Mouse (Mus musculus) liver, embryonic 11.5 days (tissue): Measurements from ENCODE around the gene Il1a. TPM values are rescaled to one million over a fixed set of nuclear protein-coding genes. Genes with fewer than 3 reads are reported as not detected.

Experiments used
- ATAC-seq: fragments of 200-750 bp; cut with Nextera tagmentation; replicated peaks from 2 replicates; pipeline ENCODE4 v1.8.0; 2017; ENCODE audit warnings: moderate number of reproducible peaks, mild to moderate bottlenecking, moderate TSS enrichment, moderate library complexity; ENCODE audit not compliant: low FRiP score
- DNase-seq: peaks from one replicate; pipeline ENCODE4 v3.0.0-alpha.2; 2017; ENCODE audit warnings: low spot score
- H3K27ac ChIP-seq: fragments of 300-500 bp; sonication (generic); 2 replicates; pipeline ENCODE4 v1.5.1; 2014; ENCODE audit warnings: mild to moderate bottlenecking, low read depth, low read length, control low read depth
- H3K27me3 ChIP-seq: fragments of 300-500 bp; sonication (generic); replicated peaks from 2 replicates; pipeline ENCODE4 v1.6.1; 2014; ENCODE audit warnings: low read length, mixed read lengths; ENCODE audit not compliant: control insufficient read depth, insufficient read depth
- H3K36me3 ChIP-seq: fragments of 300-500 bp; sonication (generic); 2 replicates; pipeline ENCODE4 v1.6.1; 2014; ENCODE audit warnings: mild to moderate bottlenecking, low read length, moderate library complexity, mixed read lengths; ENCODE audit not compliant: control insufficient read depth, insufficient read depth
- H3K4me1 ChIP-seq: fragments of 300-500 bp; sonication (generic); replicated peaks from 2 replicates; pipeline ENCODE4 v1.6.1; 2014; ENCODE audit warnings: low read length, mixed read lengths; ENCODE audit not compliant: control insufficient read depth, insufficient read depth
- H3K4me2 ChIP-seq: fragments of 300-500 bp; sonication (generic); 2 replicates; pipeline ENCODE4 v1.6.1; 2014; ENCODE audit warnings: mild to moderate bottlenecking, control low read depth, moderate library complexity
- H3K4me3 ChIP-seq: fragments of 300-500 bp; sonication (generic); 2 replicates; pipeline ENCODE4 v1.5.1; 2014; ENCODE audit warnings: low read depth, low read length, control low read depth
- H3K9ac ChIP-seq: fragments of 300-500 bp; sonication (generic); 2 replicates; pipeline ENCODE4 v1.6.1; 2014; ENCODE audit warnings: low read depth, low read length, control low read depth
- H3K9me3 ChIP-seq: fragments of 300-500 bp; sonication (generic); 2 replicates; pipeline ENCODE4 v1.6.1; 2016; ENCODE audit warnings: low read length, inconsistent platforms, mixed read lengths; ENCODE audit not compliant: control insufficient read depth
- WGBS: fragments of 180-500 bp; shearing (Covaris S2); extraction: QIAGEN DNeasy Blood & Tissue Kit; methylation state at CpG from one replicate; pipeline ENCODE4 v1.1.7; 2014; 5-methylcytosine and 5-hydroxymethylcytosine counted together
- polyA plus RNA-seq: library from polyadenylated mRNA; unstranded; fragments of >200 nt; fragmentation: Nextera tagmentation; extraction: Ambion mirVana; gene quantifications from 2 replicates; pipeline ENCODE4 v1.2.1, GENCODE M21; 2014

Il1a gene
- polyA plus RNA-seq, 1 experiment from 2014 or later: 2.2 TPM

DNA sequence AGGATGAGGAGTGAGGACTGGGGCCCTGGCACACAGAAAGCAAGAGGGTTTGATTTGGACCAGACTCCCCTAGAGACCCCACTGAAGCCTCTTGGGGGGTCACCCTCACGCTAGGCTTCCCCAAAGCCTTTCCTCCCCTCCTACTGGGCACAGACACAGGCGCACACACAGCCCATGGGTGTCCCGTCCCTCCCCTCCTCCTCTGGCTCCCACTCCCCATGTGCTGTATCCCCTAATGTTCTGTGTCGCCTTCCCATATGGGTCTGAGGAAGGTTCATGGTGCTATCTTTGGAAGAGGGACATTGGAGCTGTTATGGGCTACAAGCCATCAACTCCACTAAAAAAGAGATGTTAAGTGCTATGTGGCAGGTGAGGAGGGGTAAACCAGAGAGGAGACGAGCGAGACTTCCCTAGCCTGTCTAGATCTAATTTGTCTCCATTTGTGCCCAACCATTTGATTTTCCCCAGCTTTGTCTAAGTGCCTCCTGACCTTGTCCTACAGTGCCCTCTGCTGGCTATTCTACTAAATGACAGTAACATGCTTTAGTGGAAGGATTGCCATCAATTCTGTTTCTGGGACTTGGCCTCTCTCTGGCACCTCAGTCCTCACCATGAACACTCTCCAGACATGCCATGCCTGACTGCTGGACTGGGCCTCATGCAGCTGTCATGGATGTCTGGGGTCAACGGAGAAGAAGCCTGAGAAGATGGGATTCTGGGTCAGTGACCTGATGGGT is 51.1 kb downstream of the Il1a start:
- Histone ChIP-seq H3K36me3 (no peaks in the 10 kb centered on the region), H3K9ac (no peak overlapping the region), H3K4me2 (no peak overlapping the region), H3K9me3 (no peaks in the 10 kb centered on the region), H3K27ac (no peak overlapping the region), H3K4me1 (no peaks in the 10 kb centered on the region), H3K4me3 (no peak overlapping the region), H3K27me3 (0 out of 2 replicates have a peak, but pooled peaks cover 2% of the 10 kb centered on the region)
- DNase-seq: no peak
- ATAC-seq: peak; percentile 52
- 43% methylated on average over 7 of the region's 7 CpGs for WGBS

DNA sequence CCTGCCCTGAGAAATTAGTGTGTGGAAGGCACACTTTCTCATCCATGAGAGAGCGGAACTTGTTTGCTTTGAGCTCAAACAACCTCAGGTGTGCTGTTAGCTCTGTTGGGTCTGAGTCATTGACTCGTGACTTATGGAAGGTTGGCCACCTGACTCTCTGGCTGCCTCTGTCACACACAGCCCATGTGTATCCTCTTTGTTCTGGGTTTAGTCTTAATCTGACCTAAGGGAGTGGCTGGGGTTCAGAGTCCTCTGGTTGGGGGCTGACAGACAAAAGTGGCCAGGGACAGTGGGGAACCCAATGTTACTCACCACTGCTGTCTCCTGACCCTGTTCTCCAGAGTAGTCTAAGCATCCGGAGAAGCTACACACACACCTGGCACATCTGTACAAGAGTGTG is 51.7 kb downstream of the Il1a start:
- DNase-seq (no peak), ATAC-seq (no peak)
- Histone ChIP-seq H3K9ac (no peak overlapping the region), H3K27ac (no peak overlapping the region), H3K9me3 (no peaks in the 10 kb centered on the region), H3K4me3 (no peak overlapping the region), H3K27me3 (0 out of 2 replicates have a peak, but pooled peaks cover 2% of the 10 kb centered on the region), H3K36me3 (no peaks in the 10 kb centered on the region), H3K4me2 (no peak overlapping the region), H3K4me1 (no peaks in the 10 kb centered on the region)
- 90% methylated on average over 3 of the region's 3 CpGs for WGBS

DNA sequence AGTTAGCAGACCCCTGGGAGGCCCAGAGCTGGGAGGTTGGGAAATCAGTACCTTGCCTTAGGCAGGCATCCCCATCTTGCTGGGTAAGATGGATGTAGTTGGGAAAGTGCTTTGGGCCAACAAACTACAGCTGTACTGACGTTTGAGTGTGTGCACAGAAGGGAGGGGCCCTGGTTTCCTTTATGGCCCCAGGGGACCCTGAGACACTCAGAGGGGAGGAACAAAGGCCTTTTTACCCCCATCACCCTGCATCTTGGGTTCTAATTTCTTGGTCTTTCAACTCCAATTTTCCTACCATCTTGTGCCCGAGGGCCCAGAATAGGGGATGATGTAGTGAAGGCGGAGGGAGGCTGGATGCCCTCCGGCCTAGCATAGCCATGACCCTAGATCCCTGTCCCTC is 53.8 kb downstream of the Il1a start:
- Histone ChIP-seq H3K9ac (no peak overlapping the region), H3K4me3 (no peak overlapping the region), H3K9me3 (no peaks in the 10 kb centered on the region), H3K4me1 (no peaks in the 10 kb centered on the region), H3K27ac (no peak overlapping the region), H3K36me3 (no peaks in the 10 kb centered on the region), H3K4me2 (no peak overlapping the region), H3K27me3 (0 out of 2 replicates have a peak, but pooled peaks cover 2% of the 10 kb centered on the region)
- ATAC-seq: no peak
- WGBS: 79% methylated on average over 4 of the region's 4 CpGs
- DNase-seq: no peak

DNA sequence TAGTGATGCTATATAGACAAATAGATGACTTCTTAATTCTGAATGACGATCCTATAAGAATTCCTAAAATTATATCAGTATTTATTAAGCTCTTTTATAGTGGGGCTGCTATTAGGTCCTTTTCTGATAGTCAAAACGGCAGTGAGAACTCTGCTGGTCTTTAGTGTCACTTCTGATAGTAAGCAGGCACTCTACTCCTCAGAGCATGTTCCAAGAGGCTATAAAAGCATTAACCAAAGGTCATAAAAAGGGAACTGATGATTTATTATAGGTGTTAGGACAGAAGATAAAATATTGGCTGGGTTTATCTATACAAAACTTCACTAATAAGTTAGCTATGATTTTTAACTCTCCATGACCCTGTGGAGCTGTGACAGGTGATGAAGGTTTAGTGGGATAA is 55.7 kb downstream of the Il1a start:
- WGBS: 70% methylated on average over 2 of the region's 2 CpGs

DNA sequence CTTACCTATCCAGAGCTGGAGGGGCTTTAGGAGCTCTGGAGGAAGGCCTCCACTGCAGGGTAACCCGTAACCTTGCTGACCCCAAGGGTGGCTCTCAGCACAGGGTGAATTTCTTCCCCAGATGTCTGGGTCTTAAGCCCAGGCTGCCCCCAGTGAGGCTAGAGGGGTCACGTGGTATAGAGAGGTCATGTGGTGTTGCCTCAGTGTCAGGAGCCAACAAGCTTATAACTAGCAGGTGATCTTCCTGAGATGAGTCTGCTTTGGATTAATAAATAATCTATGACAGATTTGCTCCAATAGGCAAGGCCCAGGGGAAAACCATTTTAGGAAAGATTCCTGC is 56.2 kb downstream of the Il1a start:
- H3K27ac ChIP-seq: no peak overlapping the region
- H3K9me3 ChIP-seq: no peaks in the 10 kb centered on the region
- no peaks in the 10 kb centered on the region for H3K36me3 ChIP-seq
- H3K4me2 ChIP-seq: no peak overlapping the region
- WGBS: 75% methylated on average over 2 of the region's 2 CpGs
- DNase-seq: no peak
- no peak overlapping the region for H3K9ac ChIP-seq
- H3K27me3 ChIP-seq: 0 out of 2 replicates have a peak, but pooled peaks cover 2% of the 10 kb centered on the region
- no peak for ATAC-seq
- H3K4me1 ChIP-seq: no peaks in the 10 kb centered on the region
- H3K4me3 ChIP-seq: no peak overlapping the region

More for the DNA sequence above, 55.7 kb downstream of the Il1a start:
- Histone ChIP-seq H3K27me3 (0 out of 2 replicates have a peak, but pooled peaks cover 2% of the 10 kb centered on the region), H3K4me1 (no peaks in the 10 kb centered on the region), H3K9me3 (no peaks in the 10 kb centered on the region), H3K4me2 (no peak overlapping the region), H3K4me3 (no peak overlapping the region), H3K27ac (no peak overlapping the region), H3K36me3 (no peaks in the 10 kb centered on the region), H3K9ac (no peak overlapping the region)
- no peak for DNase-seq
- no peak for ATAC-seq

DNA sequence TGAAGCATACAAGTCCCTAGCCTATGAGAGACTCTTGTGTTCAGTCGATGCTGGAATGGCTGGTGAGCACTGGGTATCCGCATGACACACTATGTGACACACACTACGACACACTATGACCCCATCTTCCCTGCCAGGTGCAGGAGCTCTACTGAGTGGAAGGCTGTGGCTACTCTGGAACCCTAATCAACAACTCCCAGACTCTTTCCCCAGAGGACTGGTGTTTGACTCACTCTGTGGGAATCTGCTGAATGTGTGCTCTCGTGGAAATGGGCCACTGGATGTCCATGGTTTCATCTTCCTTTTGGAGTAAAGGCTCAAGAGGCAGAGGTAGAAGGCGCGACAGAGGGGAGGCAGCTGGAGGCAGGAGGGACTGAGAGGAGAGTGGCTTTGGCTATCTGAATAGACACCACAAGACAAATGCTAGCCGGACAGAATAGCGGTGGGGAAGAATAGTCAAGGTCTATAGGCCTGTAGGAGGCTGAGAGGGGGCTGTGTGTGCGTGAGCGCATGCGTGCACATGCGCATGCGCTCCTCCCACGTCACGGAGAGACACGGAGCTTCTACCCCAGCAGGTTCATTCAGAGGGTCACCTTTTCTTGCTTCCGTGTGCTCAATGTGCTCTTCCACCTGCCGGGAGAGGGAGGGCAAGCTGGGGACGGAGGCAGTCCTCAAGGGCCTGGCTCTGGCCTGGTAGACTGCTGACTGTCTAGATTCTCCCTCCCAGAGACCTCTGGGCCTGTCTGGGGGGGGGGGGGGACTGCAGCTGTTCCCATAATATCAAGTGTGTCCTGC is 56.7 kb downstream of the Il1a start:
- 0 out of 2 replicates have a peak, but pooled peaks cover under 1% of the 10 kb centered on the region for H3K27me3 ChIP-seq
- H3K4me1 ChIP-seq: no peaks in the 10 kb centered on the region
- H3K9me3 ChIP-seq: no peaks in the 10 kb centered on the region
- H3K27ac ChIP-seq: no peak overlapping the region
- H3K9ac ChIP-seq: no peak overlapping the region
- no peak overlapping the region for H3K4me3 ChIP-seq
- H3K4me2 ChIP-seq: no peak overlapping the region
- no peak for DNase-seq
- 85% methylated on average over 19 of the region's 19 CpGs for WGBS
- ATAC-seq: no peak
- no peaks in the 10 kb centered on the region for H3K36me3 ChIP-seq

Other genes starting within 250 kb of the Il1a start
- 5.2 and 6.1 TPM in 2 replicates for gene Ttl, start 244.0 kb downstream of the Il1a start, polyA plus RNA-seq
- gene Polr1b, start 209.0 kb downstream of the Il1a start, polyA plus RNA-seq: 52.5 and 52.7 TPM in 2 replicates
- gene Chchd5, start 180.3 kb downstream of the Il1a start, polyA plus RNA-seq: 18.6 and 19.5 TPM in 2 replicates
- gene Slc20a1, start 111.2 kb downstream of the Il1a start, polyA plus RNA-seq: 69.5 and 71.8 TPM in 2 replicates
- 55.1 and 63.7 TPM in 2 replicates for gene Ckap2l, start 12.8 kb downstream of the Il1a start, polyA plus RNA-seq
- 0.25 and 0.66 TPM in 2 replicates for gene Il1b, start 61.2 kb upstream of the Il1a start, polyA plus RNA-seq
- not detected in 2 replicates for gene F830045P16Rik, start 226.6 kb upstream of the Il1a start, polyA plus RNA-seq